Mouse (Mus musculus) embryonic fibroblast, embryonic 13.5 days (primary cell): ENCODE data around the gene Ice2. TPM values are rescaled to one million over a fixed set of nuclear protein-coding genes. Genes with fewer than 3 reads are reported as not detected.

ENCODE experiments used
- H3K27ac ChIP-seq: 2 replicates; pipeline ENCODE4 v1.5.1; 2012; ENCODE audit warnings: low read length, control low read depth, inconsistent platforms; ENCODE audit not compliant: insufficient read depth
- H3K4me1 ChIP-seq: 2 replicates; pipeline ENCODE4 v1.6.1; 2011; ENCODE audit warnings: low read length; ENCODE audit not compliant: control insufficient read depth, insufficient read depth
- H3K4me3 ChIP-seq: 2 replicates; pipeline ENCODE4 v1.5.1; 2011; ENCODE audit warnings: mild to moderate bottlenecking, control low read depth, low read length; ENCODE audit not compliant: insufficient read depth
- CTCF ChIP-seq: IDR thresholded peaks from 2 replicates; pipeline ENCODE4 v1.5.1; 2011; ENCODE audit warnings: mild to moderate bottlenecking, control low read depth, low read length, moderate library complexity, borderline replicate concordance; ENCODE audit not compliant: insufficient read depth
- POLR2A ChIP-seq: IDR thresholded peaks from 2 replicates; pipeline ENCODE4 v1.6.1; 2011; ENCODE audit warnings: low read depth, mild to moderate bottlenecking, control low read depth, low read length, moderate library complexity
- polyA plus RNA-seq: library from polyadenylated mRNA; stranded (reverse); fragments of >200 nt; gene quantifications from 2 replicates; pipeline ENCODE4 v1.2.4, GENCODE M21; 2011; ENCODE audit warnings: low read depth; ENCODE audit not compliant: missing spikeins, insufficient read length

Ice2 gene
- polyA plus RNA-seq, 1 experiment = 19.9 TPM

- no peak for TF ChIP-seq POLR2A
- no peak for TF ChIP-seq CTCF
- Histone ChIP-seq H3K4me3 (no peak overlapping the region), H3K27ac (no peak overlapping the region), H3K4me1 (no peaks in the 10 kb centered on the region)
Measured at GRCm38 (mm10) chr9:69394234-69394633, 3.5 kb upstream of the Ice2 start.

GRCm38 (mm10) chr9:69397432-69397759, 310 bp upstream of the Ice2 start:
- Histone ChIP-seq H3K4me3 (peak overlapping the region; percentile 96), H3K4me1 (no peaks in the 10 kb centered on the region), H3K27ac (no peak overlapping the region)
- no peak for TF ChIP-seq CTCF

- Histone ChIP-seq H3K4me1 (no peaks in the 10 kb centered on the region), H3K4me3 (peak overlapping the region; percentile 96), H3K27ac (no peak overlapping the region)
- TF ChIP-seq CTCF = no peak
- TF ChIP-seq POLR2A = no peak
Measured at GRCm38 (mm10) chr9:69398453-69398850, 746 bp downstream of the Ice2 start.

GRCm38 (mm10) chr9:69404671-69405070, 7.0 kb downstream of the Ice2 start:
- Histone ChIP-seq H3K4me1 (no peaks in the 10 kb centered on the region; the same call in 1 of the 2 replicates), H3K4me3 (no peak overlapping the region), H3K27ac (no peak overlapping the region)
- no peak for TF ChIP-seq CTCF
- no peak for TF ChIP-seq POLR2A

GRCm38 (mm10) chr9:69419476-69419875, 21.8 kb downstream of the Ice2 start:
- Histone ChIP-seq H3K4me3 (no peak overlapping the region), H3K27ac (no peak overlapping the region), H3K4me1 (no peaks in the 10 kb centered on the region)
- TF ChIP-seq POLR2A (no peak), CTCF (no peak)

- Histone ChIP-seq H3K27ac (peak overlapping the region; percentile 97; the same call in 1 of the 2 replicates), H3K4me3 (no peak overlapping the region), H3K4me1 (peaks cover 7% of the 10 kb centered on the region)
- TF ChIP-seq CTCF (no peak), POLR2A (no peak)
Measured at GRCm38 (mm10) chr9:69430531-69430930, 32.8 kb downstream of the Ice2 start.

- H3K4me1 ChIP-seq = peaks cover 7% of the 10 kb centered on the region
- peak overlapping the region; percentile 97 for H3K27ac ChIP-seq
- TF ChIP-seq CTCF (no peak), POLR2A (no peak)
- H3K4me3 ChIP-seq = no peak overlapping the region
Measured at GRCm38 (mm10) chr9:69431863-69432555, 34.3 kb downstream of the Ice2 start.

GRCm38 (mm10) chr9:69435194-69435593, 37.5 kb downstream of the Ice2 start:
- no peak for TF ChIP-seq CTCF
- no peak for TF ChIP-seq POLR2A
- H3K27ac ChIP-seq = no peak overlapping the region
- H3K4me3 ChIP-seq = no peak overlapping the region
- peaks cover 7% of the 10 kb centered on the region for H3K4me1 ChIP-seq

- Histone ChIP-seq H3K27ac (no peak overlapping the region), H3K4me3 (no peak overlapping the region), H3K4me1 (peaks cover 7% of the 10 kb centered on the region)
- no peak for TF ChIP-seq CTCF
- TF ChIP-seq POLR2A = no peak
Measured at GRCm38 (mm10) chr9:69435662-69436061, 38.0 kb downstream of the Ice2 start.

GRCm38 (mm10) chr9:69439805-69440357, 42.2 kb downstream of the Ice2 start:
- no peak overlapping the region for H3K4me3 ChIP-seq
- no peak for TF ChIP-seq POLR2A
- TF ChIP-seq CTCF = no peak
- peaks cover 10% of the 10 kb centered on the region for H3K4me1 ChIP-seq
- H3K27ac ChIP-seq = no peak overlapping the region; the same call in 1 of the 2 replicates
